Mouse (Mus musculus) adipocyte (in vitro differentiated cells): ENCODE data around the gene Cnp.
A peak's percentile ranks its signal among the peaks of the same experiment; 100 is the strongest.
"Not testable (repeated sequence)": the region's sequence is repeated elsewhere in the genome, so short reads cannot be mapped to it uniquely, and the experiment has no call there.

ENCODE experiments used
- DNase-seq: peaks from one replicate; pipeline ENCODE4 v3.0.0-alpha.2; 2016; ENCODE audit warnings: low spot score

Cnp gene

GRCm38 (mm10) chr11:100574708-100575483 is at the start of gene Cnp:
Gene Cnp, plus strand, starts transcription at chr11:100574904.
- DNase-seq, result no peak

DNA sequence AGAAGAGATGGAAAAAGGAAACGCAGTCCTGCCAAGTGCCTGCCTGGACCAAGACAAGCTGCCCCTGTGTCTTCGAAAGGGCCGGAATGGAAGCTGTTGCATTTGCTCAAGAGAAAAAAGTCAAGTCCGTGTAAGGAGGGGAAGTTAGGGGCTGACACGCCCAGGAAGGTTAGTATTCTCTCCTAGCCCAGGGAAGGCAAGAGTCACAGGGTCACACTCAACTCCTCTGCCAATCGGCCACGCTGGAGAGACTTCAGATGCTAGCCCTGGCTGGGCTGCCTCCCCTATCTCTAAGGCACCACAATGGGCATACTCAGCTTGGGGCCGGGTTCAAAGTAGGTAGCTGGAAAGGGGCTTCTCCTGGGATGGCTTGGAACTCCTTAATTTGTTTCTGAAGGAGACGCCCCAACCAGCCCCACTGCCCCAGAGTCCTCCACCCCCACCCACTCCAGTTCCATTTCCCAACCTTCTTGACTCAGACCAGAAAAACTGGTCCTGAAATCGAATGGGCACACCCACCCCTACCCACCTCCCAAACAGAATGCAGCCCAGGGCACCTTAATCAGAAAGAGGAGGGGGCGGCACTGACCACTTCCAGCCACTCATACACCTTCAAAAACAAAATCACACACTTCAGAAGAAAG is 49.6 kb upstream of the Cnp start:
- DNase-seq, result peak; percentile 23

DNA sequence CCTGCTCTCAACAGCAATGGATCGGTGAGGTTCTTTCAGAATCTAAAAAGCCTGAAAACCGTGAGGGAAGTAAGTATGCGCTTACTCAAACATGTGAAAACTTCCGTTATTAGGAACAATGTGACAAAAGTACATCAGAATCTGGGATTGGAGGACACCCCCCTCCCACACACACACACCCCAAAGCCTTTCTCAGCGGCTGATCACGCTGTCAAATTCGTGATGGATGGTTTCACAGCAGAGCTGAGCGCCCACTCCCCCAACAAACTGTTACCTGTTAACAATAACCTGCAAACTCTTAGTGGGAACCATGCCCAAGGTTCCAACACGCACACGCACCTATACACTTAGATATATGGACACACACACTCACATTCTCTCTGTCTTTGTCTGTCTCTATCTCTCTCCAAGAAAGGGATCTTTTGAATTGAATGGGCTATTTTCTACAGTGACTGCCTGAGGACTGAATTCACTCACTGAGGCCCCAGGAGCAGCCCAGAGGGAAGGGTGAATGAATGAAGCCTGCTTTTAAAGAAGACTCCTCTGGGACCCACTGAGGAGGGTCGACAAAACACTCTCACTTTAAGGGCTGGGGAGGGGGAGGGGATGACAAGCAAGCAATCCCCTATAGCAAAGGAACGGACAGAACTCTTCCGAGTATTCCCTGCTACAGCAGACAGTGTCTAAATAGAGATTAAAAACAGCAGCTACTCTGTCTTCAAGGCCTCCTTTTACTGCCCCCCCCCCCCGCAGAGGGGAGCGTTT is 48.5 kb upstream of the Cnp start:
- DNase-seq, result no peak

DNA sequence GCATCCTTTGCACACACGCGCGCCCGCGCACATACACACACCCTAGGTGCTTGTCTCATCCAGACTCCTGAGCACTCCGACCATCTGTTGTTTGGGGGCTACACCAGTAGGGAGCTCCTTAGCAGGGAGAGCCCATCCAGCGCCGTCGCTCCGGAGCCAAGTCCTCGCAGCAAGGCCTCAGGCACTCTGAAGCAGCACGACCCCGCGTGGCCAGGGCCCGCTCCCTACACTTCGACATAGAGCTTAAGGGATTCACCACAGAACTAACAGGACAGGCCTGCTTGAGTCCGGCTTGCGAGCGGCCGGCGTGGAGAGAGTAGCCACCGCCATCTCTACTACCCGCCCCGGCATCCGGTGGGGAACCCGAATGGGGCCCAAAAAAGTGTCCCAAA is 47.6 kb upstream of the Cnp start:
- DNase-seq, result peak; percentile 61

GRCm38 (mm10) chr11:100527458-100528374 is 47.0 kb upstream of the Cnp start, which contains the start of gene Acly:
Gene Acly, minus strand, starts transcription at chr11:100528000.
- peak; percentile 98 for DNase-seq

GRCm38 (mm10) chr11:100528375-100529165 is 46.1 kb upstream of the Cnp start:
- no peak for DNase-seq

- DNase-seq, result no peak
Measured at GRCm38 (mm10) chr11:100533871-100534270, 40.8 kb upstream of the Cnp start.

- not testable (repeated sequence) for DNase-seq
Measured at GRCm38 (mm10) chr11:100534411-100534810, 40.3 kb upstream of the Cnp start.

- DNase-seq, result not testable (repeated sequence)
Measured at GRCm38 (mm10) chr11:100534821-100535220, 39.9 kb upstream of the Cnp start.

DNA sequence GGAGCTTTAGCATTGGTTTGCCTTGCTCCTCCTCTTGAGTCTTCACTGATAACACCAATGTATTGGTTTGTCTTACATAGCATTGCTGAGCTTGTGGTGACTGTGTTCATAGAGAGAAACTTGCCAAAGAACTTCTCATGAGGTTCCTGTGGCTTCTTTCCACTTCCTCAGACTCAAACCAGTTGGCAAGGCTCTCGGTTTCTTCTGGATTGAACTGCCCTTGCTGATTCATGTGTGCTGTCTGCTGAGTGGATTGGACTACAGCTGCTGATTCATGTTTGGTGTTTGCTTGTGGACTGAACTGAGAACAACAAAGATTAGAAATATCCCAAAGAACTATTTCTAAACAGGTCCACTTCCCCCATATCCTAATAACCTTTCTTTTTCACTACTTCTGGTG is 38.7 kb upstream of the Cnp start:
- peak; percentile 70 for DNase-seq

DNA sequence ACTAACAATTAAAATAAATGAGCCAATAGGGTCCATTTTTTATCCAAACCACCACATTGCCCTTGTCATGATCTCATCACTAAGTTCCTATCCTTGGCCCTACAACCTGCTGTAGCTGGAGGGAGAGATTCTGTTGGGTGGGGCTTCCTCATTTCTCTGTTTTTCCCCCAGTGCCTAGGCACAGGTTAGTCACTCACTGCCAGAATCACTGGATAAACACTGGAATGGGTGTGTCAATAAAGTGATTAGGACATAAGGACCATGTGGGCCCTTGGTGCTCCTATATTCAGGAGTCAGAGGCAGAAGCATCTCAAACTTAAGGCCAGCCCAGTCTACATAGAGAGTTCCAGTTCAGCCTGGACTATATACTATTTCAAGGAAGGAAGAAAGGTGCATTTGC is 38.2 kb upstream of the Cnp start:
- DNase-seq, result no peak

GRCm38 (mm10) chr11:100540966-100541365 is 33.7 kb upstream of the Cnp start:
- no peak for DNase-seq

DNA sequence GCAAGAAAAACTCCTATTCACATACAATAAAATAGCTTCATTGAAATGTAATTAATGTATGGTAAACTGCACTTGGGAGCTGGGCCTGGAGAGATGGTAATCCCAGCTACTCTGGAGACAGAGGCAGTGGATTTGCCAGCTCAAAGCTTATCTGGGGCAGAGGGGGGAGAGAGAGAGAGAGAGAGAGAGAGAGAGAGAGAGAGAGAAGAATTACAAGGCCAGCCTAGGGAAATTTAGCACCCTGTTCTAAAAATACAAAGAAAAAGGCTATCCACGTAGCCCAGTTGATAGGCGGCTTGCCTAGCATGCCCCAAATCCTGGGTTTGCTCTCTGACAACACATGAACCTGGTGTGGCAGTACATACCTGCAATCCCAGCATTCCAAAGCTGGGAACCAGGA is 33.1 kb upstream of the Cnp start:
- no peak for DNase-seq

- peak; percentile 94 for DNase-seq
Measured at GRCm38 (mm10) chr11:100544832-100545745, 29.6 kb upstream of the Cnp start, which contains the start of gene Ttc25. Gene Ttc25, plus strand, starts transcription at chr11:100545607.

GRCm38 (mm10) chr11:100545746-100546085 is 29.0 kb upstream of the Cnp start:
- DNase-seq, result no peak

DNA sequence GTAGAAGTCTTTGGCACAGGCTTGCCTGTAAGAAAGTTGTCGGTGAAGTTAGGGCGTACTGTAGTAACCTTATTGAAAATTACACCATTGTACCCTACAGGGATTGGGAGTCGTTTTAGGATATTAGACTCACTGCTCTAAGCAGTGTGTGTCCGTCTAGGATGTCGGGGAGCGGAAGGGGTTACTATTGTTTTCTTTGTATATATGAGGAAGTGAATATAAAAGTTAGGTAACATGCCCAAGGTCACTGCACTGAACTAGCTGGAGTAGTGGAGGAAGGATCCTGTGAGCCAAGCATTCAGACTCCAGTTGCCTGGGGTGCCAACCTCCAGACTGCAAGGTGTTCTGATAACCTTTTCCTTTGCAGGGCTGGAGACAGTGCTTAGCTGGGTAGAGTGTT is 27.7 kb upstream of the Cnp start:
- DNase-seq, result no peak

DNA sequence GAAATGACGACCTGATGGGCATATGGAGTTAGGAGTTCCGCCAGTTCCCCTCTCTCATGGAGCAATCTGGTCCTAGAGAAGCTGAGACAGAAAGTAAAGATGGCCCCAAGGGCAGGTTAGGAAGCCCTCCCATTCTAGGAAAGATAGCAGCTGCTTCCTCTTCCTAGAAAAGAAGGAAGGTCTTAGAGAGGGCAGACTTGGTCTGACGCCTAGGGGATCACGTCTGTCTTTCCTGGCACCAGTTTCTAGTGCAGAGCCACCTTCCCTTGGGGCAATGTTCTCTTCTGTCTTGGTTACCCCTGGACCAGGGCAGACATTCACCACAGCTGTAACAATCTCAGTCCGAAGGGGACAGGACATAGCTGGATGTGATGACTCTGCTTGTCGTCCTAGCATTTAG is 26.6 kb upstream of the Cnp start:
- DNase-seq, result no peak

DNA sequence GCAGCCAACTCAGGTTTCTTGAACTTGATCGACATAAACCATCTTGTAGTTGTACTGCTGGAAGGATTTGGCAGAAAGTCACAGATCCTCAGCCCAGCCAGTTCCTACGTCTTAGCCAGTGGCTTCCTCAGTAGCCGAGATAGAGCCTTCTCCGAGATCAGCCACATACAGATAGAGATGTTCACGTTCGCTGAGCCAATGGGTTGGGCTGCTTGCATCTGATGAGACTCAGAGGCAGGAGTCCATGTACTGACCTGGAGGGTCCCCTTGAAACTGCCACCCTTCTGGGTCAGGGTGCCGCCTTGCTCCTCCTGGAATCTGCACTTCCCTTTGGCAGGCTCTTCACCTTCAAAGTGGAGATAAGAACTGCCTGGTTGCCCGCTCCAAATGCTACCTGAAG is 25.2 kb upstream of the Cnp start:
- no peak for DNase-seq

DNA sequence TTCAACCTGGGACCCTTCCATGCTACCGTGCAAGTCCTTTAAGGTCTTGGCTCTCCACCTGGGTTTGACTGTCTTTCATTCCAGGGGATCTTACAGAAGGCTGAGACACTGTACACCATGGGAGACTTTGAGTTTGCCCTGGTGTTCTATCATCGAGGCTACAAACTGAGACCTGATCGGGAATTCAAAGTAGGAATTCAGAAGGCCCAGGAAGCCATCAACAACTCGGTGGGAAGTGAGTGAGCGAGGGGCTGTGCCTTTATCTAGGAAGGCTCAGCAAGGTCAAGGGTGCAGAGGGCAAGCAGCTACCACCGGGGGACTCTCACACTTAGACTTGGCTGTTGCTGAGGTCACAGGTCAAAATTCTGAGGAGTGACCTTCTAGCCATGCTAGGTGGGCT is 24.6 kb upstream of the Cnp start:
- DNase-seq, result no peak

- DNase-seq, result peak; percentile 58
Measured at GRCm38 (mm10) chr11:100552842-100553241, 21.9 kb upstream of the Cnp start.
